Mouse (Mus musculus) myocyte (in vitro differentiated cells): Measurements from ENCODE around the gene Met. TPM values are rescaled to one million over a fixed set of nuclear protein-coding genes. Genes with fewer than 3 reads are reported as not detected.

ENCODE experiments used
- H3K27me3 ChIP-seq: one replicate; pipeline ENCODE4 v1.6.1; 2011; ENCODE audit not compliant: control insufficient read depth, insufficient read depth, insufficient read length
- H3K36me3 ChIP-seq: one replicate; pipeline ENCODE4 v1.6.1; 2011; ENCODE audit not compliant: control insufficient read depth, insufficient read depth
- H3K4me2 ChIP-seq: one replicate; pipeline ENCODE4 v1.6.1; 2011; ENCODE audit warnings: low read depth, control low read depth
- H3K4me3 ChIP-seq: one replicate; pipeline ENCODE4 v1.5.1; 2011; ENCODE audit warnings: mild to moderate bottlenecking, control low read depth, moderate library complexity
- H3K79me2 ChIP-seq: one replicate; pipeline ENCODE4 v1.6.1; 2011; ENCODE audit not compliant: control insufficient read depth, insufficient read depth
- H3ac ChIP-seq: one replicate; pipeline ENCODE4 v1.6.1; 2011; ENCODE audit not compliant: control insufficient read depth, insufficient read length
- CEBPB ChIP-seq: IDR thresholded peaks from 2 replicates; pipeline ENCODE4 v1.6.1; 2011; ENCODE audit warnings: mild to moderate bottlenecking, moderate library complexity; ENCODE audit not compliant: poor library complexity, insufficient read depth, severe bottlenecking
- E2F4 ChIP-seq: IDR thresholded peaks from one replicate; pipeline ENCODE4 v1.6.1; 2011; ENCODE audit warnings: mild to moderate bottlenecking, control low read depth, moderate library complexity; ENCODE audit not compliant: insufficient read depth
- MAX ChIP-seq: IDR thresholded peaks from one replicate; pipeline ENCODE4 v1.6.1; 2011; ENCODE audit warnings: low read depth, mild to moderate bottlenecking, control low read depth
- MYOD1 ChIP-seq, 3 experiments: IDR thresholded peaks; one replicate each; pipeline ENCODE4 v1.6.1; 2011; ENCODE audit warnings: control low read depth in 2 of 3, low read depth in 2 of 3, mild to moderate bottlenecking in 2 of 3, moderate library complexity in 1 of 3; ENCODE audit not compliant: insufficient read length in 2 of 3, control insufficient read depth in 1 of 3
- MYOG ChIP-seq, 3 experiments: IDR thresholded peaks; one replicate each; pipeline ENCODE4 v1.6.1; 2011; ENCODE audit warnings: control low read depth in 2 of 3, low read depth in 2 of 3, mild to moderate bottlenecking in 2 of 3; ENCODE audit not compliant: insufficient read length in 2 of 3, control insufficient read depth in 1 of 3, insufficient read depth in 1 of 3
- POLR2A ChIP-seq: IDR thresholded peaks from one replicate; pipeline ENCODE4 v1.6.1; 2011; ENCODE audit warnings: low read depth, mild to moderate bottlenecking, control low read depth, moderate library complexity; ENCODE audit not compliant: insufficient read length
- POLR2AphosphoS2 ChIP-seq: IDR thresholded peaks from one replicate; pipeline ENCODE4 v1.6.1; 2011; ENCODE audit warnings: low read depth, control low read depth; ENCODE audit not compliant: insufficient read length
- REST ChIP-seq: IDR thresholded peaks from one replicate; pipeline ENCODE4 v1.6.1; 2011; ENCODE audit warnings: mild to moderate bottlenecking, control low read depth, moderate library complexity; ENCODE audit not compliant: insufficient read depth, insufficient read length
- SRF ChIP-seq: IDR thresholded peaks from one replicate; pipeline ENCODE4 v1.6.1; 2011; ENCODE audit warnings: low read depth; ENCODE audit not compliant: control insufficient read depth, insufficient read length
- TCF12 ChIP-seq: IDR thresholded peaks from one replicate; pipeline ENCODE4 v1.6.1; 2011; ENCODE audit warnings: mild to moderate bottlenecking, control low read depth; ENCODE audit not compliant: poor library complexity, insufficient read depth, severe bottlenecking
- TCF3 ChIP-seq: IDR thresholded peaks from one replicate; pipeline ENCODE4 v1.6.1; 2011; ENCODE audit warnings: low read depth, control low read depth; ENCODE audit not compliant: insufficient read length
- USF1 ChIP-seq: IDR thresholded peaks from one replicate; pipeline ENCODE4 v1.6.1; 2011; ENCODE audit warnings: low read depth, mild to moderate bottlenecking, control low read depth, moderate library complexity
- polyA plus RNA-seq: library from polyadenylated mRNA; unstranded; fragments of >200 nt; fragmentation: generic; extraction: Trizol; gene quantifications from one replicate; pipeline ENCODE4 v1.2.1, GENCODE M21; 2012; ENCODE audit warnings: missing spikeins

The Met gene
- polyA plus RNA-seq, 1 experiment: 4.5 TPM

GRCm38 (mm10) chr6:17490786-17491185 is 27.2 kb downstream of the Met start:
- Histone ChIP-seq H3K27me3 (no peaks in the 10 kb centered on the region), H3ac (no peak overlapping the region), H3K36me3 (no peaks in the 10 kb centered on the region), H3K79me2 (peaks cover 13% of the 10 kb centered on the region), H3K4me3 (no peak overlapping the region), H3K4me2 (no peak overlapping the region)
- TF ChIP-seq E2F4: no peak
- no peak for TF ChIP-seq REST
- no peak for TF ChIP-seq TCF3
- TF ChIP-seq CEBPB: no peak
- TF ChIP-seq POLR2A: no peak
- TF ChIP-seq POLR2AphosphoS2: no peak
- TF ChIP-seq TCF12: no peak
- TF ChIP-seq MAX: no peak
- TF ChIP-seq MYOD1 (IDR thresholded peaks at IDR 0.05; ENCODE audit: control insufficient read depth in 1 of 3, insufficient read length in 2 of 3, low read depth in 2 of 3): no peak
- no peak for TF ChIP-seq USF1

DNA sequence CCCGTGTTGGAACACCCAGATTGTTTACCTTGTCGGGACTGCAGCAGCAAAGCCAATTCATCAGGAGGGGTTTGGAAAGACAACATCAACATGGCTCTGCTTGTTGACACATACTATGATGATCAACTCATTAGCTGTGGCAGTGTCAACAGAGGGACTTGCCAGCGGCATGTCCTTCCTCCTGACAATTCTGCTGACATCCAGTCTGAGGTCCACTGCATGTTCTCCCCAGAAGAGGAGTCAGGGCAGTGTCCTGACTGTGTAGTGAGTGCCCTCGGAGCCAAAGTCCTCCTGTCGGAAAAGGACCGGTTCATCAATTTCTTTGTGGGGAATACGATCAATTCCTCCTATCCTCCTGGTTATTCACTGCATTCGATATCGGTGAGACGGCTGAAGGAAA is 27.9 kb downstream of the Met start:
- Histone ChIP-seq H3K36me3 (no peaks in the 10 kb centered on the region), H3ac (no peak overlapping the region), H3K79me2 (peaks cover 8% of the 10 kb centered on the region), H3K4me2 (no peak overlapping the region), H3K27me3 (no peaks in the 10 kb centered on the region), H3K4me3 (no peak overlapping the region)
- TF ChIP-seq MAX: no peak
- no peak for TF ChIP-seq TCF12
- no peak for TF ChIP-seq CEBPB
- no peak for TF ChIP-seq MYOG (IDR thresholded peaks at IDR 0.05; ENCODE audit: control insufficient read depth in 1 of 3, insufficient read depth in 1 of 3, insufficient read length in 2 of 3, low read depth in 2 of 3)
- no peak for TF ChIP-seq MYOD1 (IDR thresholded peaks at IDR 0.05; ENCODE audit: control insufficient read depth in 1 of 3, insufficient read length in 2 of 3, low read depth in 2 of 3)
- no peak for TF ChIP-seq REST
- TF ChIP-seq SRF: no peak
- no peak for TF ChIP-seq E2F4
- no peak for TF ChIP-seq POLR2AphosphoS2
- TF ChIP-seq POLR2A: no peak
- TF ChIP-seq TCF3: no peak
- no peak for TF ChIP-seq USF1

DNA sequence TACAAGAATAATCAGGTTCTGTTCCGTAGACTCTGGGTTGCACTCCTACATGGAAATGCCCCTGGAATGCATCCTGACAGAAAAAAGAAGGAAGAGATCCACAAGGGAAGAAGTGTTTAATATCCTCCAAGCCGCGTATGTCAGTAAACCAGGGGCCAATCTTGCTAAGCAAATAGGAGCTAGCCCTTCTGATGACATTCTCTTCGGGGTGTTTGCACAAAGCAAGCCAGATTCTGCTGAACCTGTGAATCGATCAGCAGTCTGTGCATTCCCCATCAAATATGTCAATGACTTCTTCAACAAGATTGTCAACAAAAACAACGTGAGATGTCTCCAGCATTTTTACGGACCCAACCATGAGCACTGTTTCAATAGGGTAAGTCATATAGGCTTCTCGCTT is 28.5 kb downstream of the Met start:
- TF ChIP-seq SRF (no peak), MYOD1 (IDR thresholded peaks at IDR 0.05; ENCODE audit: control insufficient read depth in 1 of 3, insufficient read length in 2 of 3, low read depth in 2 of 3) (no peak), POLR2AphosphoS2 (no peak), E2F4 (no peak), USF1 (no peak), POLR2A (no peak), TCF3 (no peak), MYOG (IDR thresholded peaks at IDR 0.05; ENCODE audit: control insufficient read depth in 1 of 3, insufficient read depth in 1 of 3, insufficient read length in 2 of 3, low read depth in 2 of 3) (no peak), REST (no peak), MAX (no peak)
- no peaks in the 10 kb centered on the region for H3K36me3 ChIP-seq

GRCm38 (mm10) chr6:17495413-17495812 is 31.8 kb downstream of the Met start:
- TF ChIP-seq POLR2AphosphoS2 (no peak), MAX (no peak), REST (no peak), CEBPB (no peak), SRF (no peak), TCF12 (no peak), USF1 (no peak), MYOG (IDR thresholded peaks at IDR 0.05; ENCODE audit: control insufficient read depth in 1 of 3, insufficient read depth in 1 of 3, insufficient read length in 2 of 3, low read depth in 2 of 3) (no peak), MYOD1 (IDR thresholded peaks at IDR 0.05; ENCODE audit: control insufficient read depth in 1 of 3, insufficient read length in 2 of 3, low read depth in 2 of 3) (no peak), E2F4 (no peak), TCF3 (no peak), POLR2A (no peak)
- H3K4me3 ChIP-seq: no peak overlapping the region
- H3K79me2 ChIP-seq: peaks cover 28% of the 10 kb centered on the region
- H3K36me3 ChIP-seq: no peaks in the 10 kb centered on the region
- H3K4me2 ChIP-seq: peak overlapping the region; percentile 58
- no peak overlapping the region for H3ac ChIP-seq
- H3K27me3 ChIP-seq: no peaks in the 10 kb centered on the region

More for the DNA sequence above, 28.5 kb downstream of the Met start:
- H3K4me2 ChIP-seq: no peak overlapping the region
- no peaks in the 10 kb centered on the region for H3K27me3 ChIP-seq
- H3K79me2 ChIP-seq: peaks cover 11% of the 10 kb centered on the region
- H3K4me3 ChIP-seq: no peak overlapping the region
- H3ac ChIP-seq: no peak overlapping the region

GRCm38 (mm10) chr6:17497366-17497765 is 33.8 kb downstream of the Met start:
- Histone ChIP-seq H3K36me3 (peaks cover 6% of the 10 kb centered on the region), H3ac (no peak overlapping the region), H3K79me2 (peaks cover 37% of the 10 kb centered on the region), H3K4me2 (no peak overlapping the region), H3K27me3 (no peaks in the 10 kb centered on the region), H3K4me3 (no peak overlapping the region)
- TF ChIP-seq MAX (no peak), SRF (no peak), MYOD1 (IDR thresholded peaks at IDR 0.05; ENCODE audit: control insufficient read depth in 1 of 3, insufficient read length in 2 of 3, low read depth in 2 of 3) (no peak), POLR2A (no peak), REST (no peak), MYOG (IDR thresholded peaks at IDR 0.05; ENCODE audit: control insufficient read depth in 1 of 3, insufficient read depth in 1 of 3, insufficient read length in 2 of 3, low read depth in 2 of 3) (no peak), TCF3 (no peak), USF1 (no peak)
